Mouse (Mus musculus) kidney, adult 2 months (tissue): ENCODE measurements at regions not wholly inside any gene's neighbourhood (a gene's known extent, or its start where the extent isn't known, plus 50 kb on each side); places are given as distances from the start of the nearest gene placed in this dataset.

Experiments used
- DNase-seq: peaks from one replicate; pipeline ENCODE4 v3.0.0; 2021
- H3K27ac ChIP-seq: fragments of 200-500 bp; 2 replicates; pipeline ENCODE4 v1.5.1; 2012; ENCODE audit warnings: low read depth, low read length, control low read depth, inconsistent platforms; ENCODE audit not compliant: insufficient read depth
- H3K27me3 ChIP-seq: fragments of 200-500 bp; replicated peaks from 2 replicates; pipeline ENCODE4 v1.6.1; 2012; ENCODE audit warnings: mild to moderate bottlenecking, moderate library complexity, low read length, inconsistent platforms; ENCODE audit not compliant: control insufficient read depth, insufficient read depth
- H3K36me3 ChIP-seq: fragments of 200-500 bp; 2 replicates; pipeline ENCODE4 v1.6.1; 2012; ENCODE audit warnings: mild to moderate bottlenecking, moderate library complexity, low read length, inconsistent platforms; ENCODE audit not compliant: control insufficient read depth, insufficient read depth
- H3K4me1 ChIP-seq: fragments of 200-500 bp; 2 replicates; pipeline ENCODE4 v1.6.1; 2011; ENCODE audit warnings: low read length; ENCODE audit not compliant: control insufficient read depth, insufficient read depth
- H3K4me3 ChIP-seq: fragments of 200-500 bp; 2 replicates; pipeline ENCODE4 v1.5.1; 2011; ENCODE audit warnings: mild to moderate bottlenecking, low read depth, low read length, control low read depth; ENCODE audit not compliant: insufficient read depth
- CTCF ChIP-seq: fragments of 200-500 bp; conservative IDR thresholded peaks from 2 replicates; pipeline ENCODE4 v1.5.1; 2011; ENCODE audit warnings: low read depth, mild to moderate bottlenecking, control low read depth, low read length, moderate library complexity, mixed read lengths; ENCODE audit not compliant: insufficient read depth, insufficient read length
- POLR2A ChIP-seq: fragments of 200-500 bp; IDR thresholded peaks from one replicate; pipeline ENCODE4 v1.6.1; 2011; ENCODE audit warnings: low read depth, low read length, control low read depth
- WGBS: fragments of 180-500 bp; shearing (Covaris S2); methylation state at CpG from one replicate; pipeline ENCODE4 v1.1.7; 2018; 5-methylcytosine and 5-hydroxymethylcytosine counted together

- 0 out of 2 replicates have a peak, but pooled peaks cover 2% of the 10 kb centered on the region for H3K4me1 ChIP-seq
- no peak for DNase-seq
- 94% methylated on average over 5 of the region's 5 CpGs for WGBS
- H3K27me3 ChIP-seq, result no peaks in the 10 kb centered on the region
- no peak overlapping the region for H3K4me3 ChIP-seq
- no peaks in the 10 kb centered on the region for H3K36me3 ChIP-seq
- H3K27ac ChIP-seq, result no peak overlapping the region
- no peak for TF ChIP-seq CTCF
- TF ChIP-seq POLR2A, result no peak
These were observed 120.3 kb downstream of the Gsdmc2 start for GRCm38 (mm10) chr15:63724543-63725186.

- Histone ChIP-seq H3K27me3 (no peaks in the 10 kb centered on the region), H3K4me3 (no peak overlapping the region), H3K36me3 (no peaks in the 10 kb centered on the region), H3K4me1 (0 out of 2 replicates have a peak, but pooled peaks cover 2% of the 10 kb centered on the region), H3K27ac (no peak overlapping the region)
- peak; percentile 4 for DNase-seq
- 37% methylated on average over 9 of the region's 9 CpGs for WGBS
- no peak for TF ChIP-seq CTCF
- TF ChIP-seq POLR2A, result no peak
These were observed 122.0 kb downstream of the Gsdmc2 start for GRCm38 (mm10) chr15:63722991-63723390.

GRCm38 (mm10) chr15:63721669-63722357 is 123.2 kb downstream of the Gsdmc2 start:
- Histone ChIP-seq H3K27ac (no peak overlapping the region), H3K36me3 (no peaks in the 10 kb centered on the region), H3K27me3 (no peaks in the 10 kb centered on the region), H3K4me3 (no peak overlapping the region), H3K4me1 (0 out of 2 replicates have a peak, but pooled peaks cover under 1% of the 10 kb centered on the region)
- peak; percentile 33 for DNase-seq
- whole genome bisulfite sequencing, result 87% methylated on average over 3 of the region's 3 CpGs
- TF ChIP-seq CTCF (peak; percentile 62), POLR2A (no peak)

GRCm38 (mm10) chr15:63717812-63718211 is 127.2 kb downstream of the Gsdmc2 start:
- Histone ChIP-seq H3K4me3 (no peak overlapping the region), H3K27ac (no peak overlapping the region), H3K4me1 (no peaks in the 10 kb centered on the region), H3K36me3 (no peaks in the 10 kb centered on the region), H3K27me3 (no peaks in the 10 kb centered on the region)
- WGBS, result 82% methylated on average over 8 of the region's 8 CpGs
- TF ChIP-seq CTCF (no peak), POLR2A (no peak)
- no peak for DNase-seq

GRCm38 (mm10) chr15:63713697-63714096 is 131.3 kb downstream of the Gsdmc2 start:
- Histone ChIP-seq H3K4me1 (no peaks in the 10 kb centered on the region), H3K27ac (no peak overlapping the region), H3K4me3 (no peak overlapping the region), H3K36me3 (no peaks in the 10 kb centered on the region), H3K27me3 (no peaks in the 10 kb centered on the region)
- no peak for DNase-seq
- WGBS, result 87% methylated on average over 3 of the region's 3 CpGs
- TF ChIP-seq CTCF, result no peak
- no peak for TF ChIP-seq POLR2A

- Histone ChIP-seq H3K4me3 (no peak overlapping the region), H3K27me3 (no peaks in the 10 kb centered on the region), H3K4me1 (no peaks in the 10 kb centered on the region), H3K36me3 (no peaks in the 10 kb centered on the region), H3K27ac (no peak overlapping the region)
- DNase-seq, result no peak
- 37% methylated on average over 5 of the region's 5 CpGs for WGBS
- no peak for TF ChIP-seq POLR2A
- no peak for TF ChIP-seq CTCF
These were observed 134.6 kb downstream of the Gsdmc2 start for GRCm38 (mm10) chr15:63710381-63710780.

GRCm38 (mm10) chr15:63709270-63709933 is 135.6 kb downstream of the Gsdmc2 start:
- DNase-seq, result no peak
- no peak overlapping the region for H3K4me3 ChIP-seq
- no peaks in the 10 kb centered on the region for H3K4me1 ChIP-seq
- 98% methylated on average over 4 of the region's 4 CpGs for WGBS
- no peaks in the 10 kb centered on the region for H3K27me3 ChIP-seq
- no peaks in the 10 kb centered on the region for H3K36me3 ChIP-seq
- TF ChIP-seq CTCF, result no peak
- no peak for TF ChIP-seq POLR2A
- H3K27ac ChIP-seq, result no peak overlapping the region
